Mouse (Mus musculus) E14TG2a.4 (cell line): ENCODE results near the gene Myo3b.

Experiments used
- CTCF ChIP-seq: conservative IDR thresholded peaks from 2 replicates; pipeline ENCODE4 v1.5.1; 2014; ENCODE audit warnings: low read length
- NANOG ChIP-seq: IDR thresholded peaks from 2 replicates; pipeline ENCODE4 v1.6.1; 2014; ENCODE audit warnings: borderline replicate concordance, low read length, mixed read lengths

DNA sequence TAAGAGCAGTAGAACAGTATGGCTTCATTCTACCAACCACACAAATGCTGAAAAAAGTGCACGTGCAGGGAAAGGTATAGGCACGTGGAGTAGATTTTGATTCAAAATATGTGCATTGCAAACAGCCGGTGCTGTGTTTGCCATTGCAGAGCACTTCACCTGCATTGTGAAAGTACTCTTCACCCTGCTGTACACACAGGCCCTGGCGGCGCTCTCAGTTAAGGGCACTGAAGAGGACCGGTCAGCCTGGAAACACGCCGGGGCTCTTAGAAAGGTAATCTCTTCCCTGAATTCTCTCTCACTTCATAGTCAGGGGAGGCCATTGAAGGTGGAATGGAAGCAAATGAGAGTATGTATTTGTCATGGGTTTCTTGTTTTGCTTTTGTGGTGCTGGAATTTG, 26.0 kb upstream of the Myo3b start:
- no peak for TF ChIP-seq CTCF
- TF ChIP-seq NANOG, result no peak
